Mouse (Mus musculus) liver, postnatal 0 days (tissue): Measurements from ENCODE around the gene Rnaseh2b.

Source experiments
- CTCF ChIP-seq: sonication (generic); IDR thresholded peaks from 2 replicates; pipeline ENCODE4 v1.5.1; 2016; ENCODE audit warnings: antibody characterized with exemption, low read depth
- EP300 ChIP-seq: IDR thresholded peaks from 2 replicates; pipeline ENCODE4 v1.6.1; 2016; ENCODE audit warnings: antibody characterized with exemption, low read depth, mild to moderate bottlenecking

- TF ChIP-seq CTCF (no peak), EP300 (no peak)
Observed at GRCm38 (mm10) chr14:62361263-62361980, 69.0 kb downstream of the Rnaseh2b start.
